Mouse (Mus musculus) hindbrain, postnatal 0 days (tissue): ENCODE results near the gene 3110082I17Rik. TPM values are rescaled to one million over a fixed set of nuclear protein-coding genes. Genes with fewer than 3 reads are reported as not detected.

Experiments used
- ATAC-seq: fragments of 200-750 bp; cut with Nextera tagmentation; 2 replicates; pipeline ENCODE4 v1.8.0; 2017; ENCODE audit warnings: mild to moderate bottlenecking, moderate TSS enrichment, moderate library complexity
- DNase-seq: peaks from one replicate; pipeline ENCODE4 v3.0.0-alpha.2; 2015; ENCODE audit warnings: low spot score
- H3K27ac ChIP-seq: fragments of 300-500 bp; sonication (generic); 2 replicates; pipeline ENCODE4 v1.5.1; 2014; ENCODE audit warnings: mild to moderate bottlenecking
- H3K27me3 ChIP-seq: fragments of 300-500 bp; sonication (generic); 2 replicates; pipeline ENCODE4 v1.6.1; 2014; ENCODE audit warnings: low read length, mixed read lengths; ENCODE audit not compliant: insufficient read depth
- H3K36me3 ChIP-seq: fragments of 300-500 bp; sonication (generic); 2 replicates; pipeline ENCODE4 v1.6.1; 2014; ENCODE audit warnings: low read length, mixed read lengths; ENCODE audit not compliant: insufficient read depth
- H3K4me1 ChIP-seq: fragments of 300-500 bp; sonication (generic); 2 replicates; pipeline ENCODE4 v1.6.1; 2014; ENCODE audit warnings: antibody characterized with exemption, low read length, mixed read lengths; ENCODE audit not compliant: insufficient read depth
- H3K4me2 ChIP-seq: fragments of 300-500 bp; sonication (generic); 2 replicates; pipeline ENCODE4 v1.6.1; 2014; ENCODE audit warnings: low read depth, mild to moderate bottlenecking, low read length, moderate library complexity, mixed read lengths
- H3K4me3 ChIP-seq: fragments of 300-500 bp; sonication (generic); 2 replicates; pipeline ENCODE4 v1.5.1; 2014; ENCODE audit warnings: low read length
- H3K9ac ChIP-seq: fragments of 300-500 bp; sonication (generic); replicated peaks from 2 replicates; pipeline ENCODE4 v1.6.1; 2014; ENCODE audit warnings: mild to moderate bottlenecking, low read length, moderate library complexity, mixed read lengths
- H3K9me3 ChIP-seq: fragments of 300-500 bp; sonication (generic); 2 replicates; pipeline ENCODE4 v1.6.1; 2016; ENCODE audit warnings: low read length, mixed read lengths
- CTCF ChIP-seq: IDR thresholded peaks from 2 replicates; pipeline ENCODE4 v1.5.1; 2016; ENCODE audit warnings: antibody characterized with exemption, control low read depth, low read depth
- WGBS: fragments of 180-500 bp; shearing (Covaris S2); extraction: QIAGEN DNeasy Blood & Tissue Kit; methylation state at CpG from one replicate; pipeline ENCODE4 v1.1.7; 2014; 5-methylcytosine and 5-hydroxymethylcytosine counted together
- polyA plus RNA-seq: library from polyadenylated mRNA; unstranded; fragments of >200 nt; fragmentation: Nextera tagmentation; extraction: Ambion mirVana; gene quantifications from 2 replicates; pipeline ENCODE4 v1.2.1, GENCODE M21; 2015
- total RNA-seq: library from RNA; depleted of rRNA; stranded (reverse); fragments of >200 nt; gene quantifications from 2 replicates; pipeline ENCODE4 v1.2.3, GENCODE M21; 2014

3110082I17Rik gene
- total and polyA plus RNA-seq, 2 experiments from 2014 or later = 12.8 to 17.1 TPM

DNA sequence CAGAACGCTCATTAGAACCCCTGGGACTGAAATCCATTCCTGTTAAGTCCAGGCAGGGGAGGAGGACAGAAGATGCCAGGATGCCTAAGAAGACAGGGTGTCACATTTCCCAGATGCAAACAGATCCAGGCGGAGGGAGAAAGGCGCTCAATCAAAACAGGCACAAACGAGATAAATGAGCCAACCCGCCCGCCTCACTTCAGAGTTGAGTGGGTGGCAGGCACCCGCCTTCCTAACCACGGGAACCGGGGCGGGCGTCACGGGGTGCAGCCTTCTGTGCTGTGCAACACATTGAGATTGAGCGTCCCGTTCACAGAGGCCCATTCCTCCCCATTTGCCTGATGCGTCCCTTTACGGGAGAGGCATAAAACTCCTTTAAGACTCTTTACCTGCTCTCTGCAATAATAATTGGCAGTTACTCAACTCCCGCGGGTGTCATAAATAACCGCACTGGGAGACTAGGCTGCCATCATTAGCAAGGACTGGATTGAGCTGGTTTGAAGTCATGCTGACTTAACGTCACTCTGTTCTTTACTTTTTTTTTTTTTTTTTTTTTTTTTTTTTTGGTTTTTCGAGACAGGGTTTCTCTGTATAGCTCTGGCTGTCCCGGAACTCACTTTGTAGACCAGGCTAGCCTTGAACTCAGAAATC is 34.8 kb upstream of the 3110082I17Rik start:
- Histone ChIP-seq H3K4me1 (no peaks in the 10 kb centered on the region), H3K9me3 (no peaks in the 10 kb centered on the region), H3K4me3 (no peak overlapping the region), H3K36me3 (no peaks in the 10 kb centered on the region), H3K27me3 (no peaks in the 10 kb centered on the region), H3K4me2 (no peak overlapping the region), H3K27ac (no peak overlapping the region), H3K9ac (no peak overlapping the region)
- WGBS = 59% methylated on average over 22 of the region's 22 CpGs
- ATAC-seq = no peak
- peak; percentile 25 for DNase-seq
- TF ChIP-seq CTCF = no peak

DNA sequence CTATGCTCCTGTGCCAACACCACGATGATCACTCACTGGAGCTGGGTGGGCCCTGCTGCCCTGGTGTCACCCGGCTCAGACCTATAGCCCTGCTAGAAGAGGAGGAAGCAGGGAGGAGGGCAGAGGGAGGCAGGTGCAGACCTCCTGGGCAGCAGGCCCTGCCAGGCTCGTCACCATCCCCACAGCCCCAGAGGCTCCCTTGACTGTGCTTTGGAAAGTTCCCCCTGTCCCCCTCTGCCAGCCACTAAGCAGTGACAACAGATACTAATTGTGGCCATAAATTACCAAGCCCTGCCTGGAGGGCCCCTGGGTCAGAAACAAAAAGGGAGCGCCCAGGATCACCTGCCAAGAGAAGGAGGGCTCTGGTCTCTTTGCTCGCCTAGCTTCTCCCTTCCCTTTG is 33.4 kb upstream of the 3110082I17Rik start:
- 60% methylated on average over 5 of the region's 5 CpGs for WGBS
- no peak for ATAC-seq
- no peaks in the 10 kb centered on the region for H3K27me3 ChIP-seq

GRCm38 (mm10) chr5:139491348-139491747 is 31.0 kb upstream of the 3110082I17Rik start:
- no peaks in the 10 kb centered on the region for H3K4me1 ChIP-seq
- no peaks in the 10 kb centered on the region for H3K27me3 ChIP-seq
- H3K27ac ChIP-seq = no peak overlapping the region
- DNase-seq (no peak), ATAC-seq (no peak)
- no peak overlapping the region for H3K9ac ChIP-seq
- no peaks in the 10 kb centered on the region for H3K9me3 ChIP-seq
- H3K36me3 ChIP-seq = no peaks in the 10 kb centered on the region
- H3K4me3 ChIP-seq = no peak overlapping the region
- no peak for TF ChIP-seq CTCF
- WGBS = 46% methylated on average over 8 of the region's 8 CpGs
- no peak overlapping the region for H3K4me2 ChIP-seq

More for the DNA sequence above, 33.4 kb upstream of the 3110082I17Rik start:
- Histone ChIP-seq H3K9ac (no peak overlapping the region), H3K36me3 (no peaks in the 10 kb centered on the region), H3K4me3 (no peak overlapping the region), H3K4me2 (no peak overlapping the region), H3K27ac (no peak overlapping the region), H3K4me1 (no peaks in the 10 kb centered on the region), H3K9me3 (no peaks in the 10 kb centered on the region)
- no peak for TF ChIP-seq CTCF
- no peak for DNase-seq

DNA sequence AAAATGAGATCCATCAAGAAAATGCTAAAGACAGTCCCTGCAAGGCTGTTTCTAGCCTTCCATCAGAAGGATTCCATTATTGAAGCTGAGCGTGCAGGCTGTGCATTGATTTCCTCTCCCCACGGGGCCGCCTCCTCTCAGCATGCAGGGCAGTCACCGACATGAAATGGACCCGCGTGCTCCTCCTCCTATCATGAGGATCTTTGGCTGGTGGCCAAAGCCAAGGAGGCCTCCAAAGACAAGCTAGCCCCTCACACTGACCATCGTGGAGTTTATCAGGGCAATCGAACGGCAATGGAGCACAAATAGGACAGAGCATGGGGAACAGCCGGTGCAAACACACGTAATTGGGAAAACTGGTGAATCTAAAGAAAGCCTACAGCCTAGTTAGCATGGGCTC is 29.8 kb upstream of the 3110082I17Rik start:
- DNase-seq (peak; percentile 8), ATAC-seq (no peak)
- Histone ChIP-seq H3K27me3 (no peaks in the 10 kb centered on the region), H3K4me2 (no peak overlapping the region), H3K9ac (no peak overlapping the region), H3K4me3 (no peak overlapping the region), H3K4me1 (no peaks in the 10 kb centered on the region), H3K27ac (no peak overlapping the region), H3K9me3 (no peaks in the 10 kb centered on the region), H3K36me3 (no peaks in the 10 kb centered on the region)
- TF ChIP-seq CTCF = no peak
- WGBS = 52% methylated on average over 11 of the region's 11 CpGs

DNA sequence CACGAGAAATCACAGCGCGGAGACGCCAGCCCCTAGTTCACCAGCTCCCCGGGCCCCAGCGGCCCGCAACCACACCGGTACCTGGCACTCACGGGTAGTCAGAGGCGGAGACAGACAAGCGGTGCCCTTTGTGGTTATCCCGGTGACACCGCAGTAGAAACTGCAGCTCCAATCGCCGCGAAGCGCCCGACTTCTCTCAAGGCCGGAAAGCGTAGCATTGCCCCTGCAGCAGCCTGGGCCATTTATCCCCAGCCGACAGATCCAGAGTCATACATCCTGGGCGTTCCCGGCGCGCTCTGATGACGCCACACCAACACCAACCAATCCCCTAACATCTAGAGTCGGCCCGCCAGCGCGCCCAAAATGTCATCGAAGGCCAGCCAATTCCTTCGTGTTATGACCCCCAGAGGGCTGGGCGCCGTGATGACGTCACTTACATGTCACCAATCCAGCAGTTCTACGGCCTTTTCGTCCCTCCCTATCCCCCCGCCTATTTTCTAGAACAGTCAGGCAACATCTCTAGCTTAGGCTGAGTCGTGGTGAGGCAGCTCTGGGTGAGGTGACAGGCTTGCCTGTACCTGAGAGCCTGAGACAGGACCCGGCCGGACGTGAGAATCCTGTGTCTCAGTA is 24.0 kb upstream of the 3110082I17Rik start, which contains the start of gene Zfand2a:
Gene Zfand2a (minus strand): TSS at position 365 of the 630 bp plus-strand sequence.
- peaks cover 3% of the 10 kb centered on the region; the same call in 1 of the 2 replicates for H3K4me1 ChIP-seq
- H3K4me3 ChIP-seq = peak within 1 kb of the TSS; percentile 98
- H3K36me3 ChIP-seq = peaks cover 17% of the 10 kb centered on the region
- DNase-seq (peak; percentile 100), ATAC-seq (peak; percentile 98)
- peak within 1 kb of the TSS; percentile 76 for H3K4me2 ChIP-seq
- TF ChIP-seq CTCF = no peak
- peak within 1 kb of the TSS; percentile 86 for H3K27ac ChIP-seq
- WGBS = under 1% methylated on average over 42 of the region's 42 CpGs
- no peaks in the 10 kb centered on the region for H3K9me3 ChIP-seq
- H3K27me3 ChIP-seq = no peaks in the 10 kb centered on the region
- H3K9ac ChIP-seq = peak within 1 kb of the TSS; percentile 89

- H3K27me3 ChIP-seq = no peaks in the 10 kb centered on the region
- TF ChIP-seq CTCF = no peak
- DNase-seq (no peak), ATAC-seq (no peak)
- H3K4me1 ChIP-seq = peaks cover 3% of the 10 kb centered on the region; the same call in 1 of the 2 replicates
- peak overlapping the region; percentile 76 for H3K4me2 ChIP-seq
- H3K27ac ChIP-seq = peak overlapping the region; percentile 86; the same call in 1 of the 2 replicates
- WGBS = 61% methylated on average over 14 of the region's 14 CpGs
- peak overlapping the region; percentile 98 for H3K4me3 ChIP-seq
- no peaks in the 10 kb centered on the region for H3K9me3 ChIP-seq
- peaks cover 27% of the 10 kb centered on the region for H3K36me3 ChIP-seq
- peak overlapping the region; percentile 89; the same call in 1 of the 2 replicates for H3K9ac ChIP-seq
Measured at GRCm38 (mm10) chr5:139483171-139483848, 23.0 kb upstream of the 3110082I17Rik start.
